Mouse (Mus musculus): ENCODE data around the gene Inpp5e. TPM values are rescaled to one million over a fixed set of nuclear protein-coding genes. Genes with fewer than 3 reads are reported as not detected.

Inpp5e gene
- polyA plus RNA-seq, 2 experiments = 4.1 to 6.9 TPM

GRCm38 (mm10) chr2:26438373-26438772, 29.4 kb upstream of the Inpp5e start:
- TF ChIP-seq EP300 (IDR thresholded peaks at IDR 0.05; ENCODE audit: low read depth) = no peak
- TF ChIP-seq CTCF (IDR thresholded peaks at IDR 0.05; ENCODE audit: low read depth) = no peak

GRCm38 (mm10) chr2:26437221-26437620, 28.2 kb upstream of the Inpp5e start:
- no peak overlapping the region for H3K27ac ChIP-seq
- H3K36me3 ChIP-seq (replicated peaks; ENCODE audit: control insufficient read depth, insufficient read depth, low read depth) = peaks cover 21% of the 10 kb centered on the region

More at GRCm38 (mm10) chr2:26438373-26438772, 29.4 kb upstream of the Inpp5e start:
- 0 out of 4 replicates have a peak, but pooled peaks cover under 1 to 4% of the 10 kb centered on the region in 2 experiments for H3K4me1 ChIP-seq (replicated peaks; ENCODE audit: control insufficient read depth in 2 of 2, insufficient read depth in 2 of 2, low read length in 1 of 2)
- WGBS (ENCODE audit: insufficient replicate concordance) = 80% methylated on average over 7 of the region's 7 CpGs
- ATAC-seq (ENCODE audit: insufficient read depth) (no peak), DNase-seq (ENCODE audit: low read depth in 3 of 3, low spot score in 3 of 3) (no peak)
- H3K4me3 ChIP-seq (ENCODE audit: insufficient read depth in 1 of 2, low read depth in 2 of 2, low read length in 2 of 2) = no peak overlapping the region
- H3K4me2 ChIP-seq (ENCODE audit: low read depth) = no peak overlapping the region
- H3K27me3 ChIP-seq (ENCODE audit: control insufficient read depth, insufficient read depth, low read length) = no peaks in the 10 kb centered on the region
- H3K36me3 ChIP-seq (replicated peaks; ENCODE audit: control insufficient read depth, insufficient read depth, low read depth) = peaks cover 17% of the 10 kb centered on the region
- no peak overlapping the region for H3K27ac ChIP-seq
- H3K9me3 ChIP-seq (ENCODE audit: control insufficient read depth, low read length) = no peaks in the 10 kb centered on the region
- H3K9ac ChIP-seq (replicated peaks) = no peak overlapping the region

GRCm38 (mm10) chr2:26434791-26435572, 26.0 kb upstream of the Inpp5e start:
- no peak overlapping the region for H3K4me3 ChIP-seq (ENCODE audit: insufficient read depth in 1 of 2, low read depth in 2 of 2, low read length in 2 of 2)
- no peaks in the 10 kb centered on the region for H3K27me3 ChIP-seq (ENCODE audit: control insufficient read depth, insufficient read depth, low read length)
- no peak overlapping the region for H3K9ac ChIP-seq (replicated peaks)
- WGBS (ENCODE audit: insufficient replicate concordance) = 70% methylated on average over 7 of the region's 7 CpGs
- DNase-seq (ENCODE audit: low read depth in 3 of 3, low spot score in 3 of 3) = peak in 1 of 3 experiments; percentile 16
- H3K4me1 ChIP-seq (replicated peaks; ENCODE audit: control insufficient read depth in 2 of 2, insufficient read depth in 2 of 2, low read length in 1 of 2) = 0 out of 4 replicates have a peak, but pooled peaks cover 0 to 4% of the 10 kb centered on the region in 2 experiments
- ATAC-seq (ENCODE audit: insufficient read depth) = peak; percentile 71
- H3K4me2 ChIP-seq (ENCODE audit: low read depth) = no peak overlapping the region
- H3K9me3 ChIP-seq (ENCODE audit: control insufficient read depth, low read length) = no peaks in the 10 kb centered on the region
- H3K36me3 ChIP-seq (replicated peaks; ENCODE audit: control insufficient read depth, insufficient read depth, low read depth) = peaks cover 22% of the 10 kb centered on the region
- TF ChIP-seq EP300 (IDR thresholded peaks at IDR 0.05; ENCODE audit: low read depth) = no peak
- TF ChIP-seq CTCF (IDR thresholded peaks at IDR 0.05; ENCODE audit: low read depth) = no peak
- no peak overlapping the region for H3K27ac ChIP-seq

More at GRCm38 (mm10) chr2:26437221-26437620, 28.2 kb upstream of the Inpp5e start:
- TF ChIP-seq CTCF (IDR thresholded peaks at IDR 0.05; ENCODE audit: low read depth) = no peak
- TF ChIP-seq EP300 (IDR thresholded peaks at IDR 0.05; ENCODE audit: low read depth) = no peak
- Histone ChIP-seq H3K9ac (replicated peaks) (no peak overlapping the region), H3K9me3 (ENCODE audit: control insufficient read depth, low read length) (no peaks in the 10 kb centered on the region), H3K4me1 (replicated peaks; ENCODE audit: control insufficient read depth in 2 of 2, insufficient read depth in 2 of 2, low read length in 1 of 2) (0 out of 4 replicates have a peak, but pooled peaks cover 0 to 4% of the 10 kb centered on the region in 2 experiments), H3K27me3 (ENCODE audit: control insufficient read depth, insufficient read depth, low read length) (no peaks in the 10 kb centered on the region), H3K4me3 (ENCODE audit: insufficient read depth in 1 of 2, low read depth in 2 of 2, low read length in 2 of 2) (no peak overlapping the region), H3K4me2 (ENCODE audit: low read depth) (0 out of 2 replicates have a peak overlapping the region, but pooled peaks have one; percentile 11)
- 67% methylated on average over 4 of the region's 4 CpGs for WGBS (ENCODE audit: insufficient replicate concordance)
- no peak for DNase-seq (ENCODE audit: low read depth in 3 of 3, low spot score in 3 of 3)
- ATAC-seq (ENCODE audit: insufficient read depth) = no peak

- H3K4me1 ChIP-seq (replicated peaks; ENCODE audit: control insufficient read depth in 2 of 2, insufficient read depth in 2 of 2, low read length in 1 of 2) = no peaks in the 10 kb centered on the region
- DNase-seq (ENCODE audit: low read depth in 3 of 3, low spot score in 3 of 3) = no peak
- H3K9me3 ChIP-seq (ENCODE audit: control insufficient read depth, low read length) = no peaks in the 10 kb centered on the region
- no peak overlapping the region for H3K9ac ChIP-seq (replicated peaks)
- H3K36me3 ChIP-seq (replicated peaks; ENCODE audit: control insufficient read depth, insufficient read depth, low read depth) = peaks cover 17% of the 10 kb centered on the region
- no peaks in the 10 kb centered on the region for H3K27me3 ChIP-seq (ENCODE audit: control insufficient read depth, insufficient read depth, low read length)
- no peak for ATAC-seq (ENCODE audit: insufficient read depth)
- H3K4me3 ChIP-seq (ENCODE audit: insufficient read depth in 1 of 2, low read depth in 2 of 2, low read length in 2 of 2) = no peak overlapping the region
- 84% methylated on average over 5 of the region's 5 CpGs for WGBS (ENCODE audit: insufficient replicate concordance)
- no peak for TF ChIP-seq EP300 (IDR thresholded peaks at IDR 0.05; ENCODE audit: low read depth)
- TF ChIP-seq CTCF (IDR thresholded peaks at IDR 0.05; ENCODE audit: low read depth) = no peak
- H3K27ac ChIP-seq = no peak overlapping the region
- H3K4me2 ChIP-seq (ENCODE audit: low read depth) = no peak overlapping the region
These were observed 20.8 kb upstream of the Inpp5e start for GRCm38 (mm10) chr2:26429851-26430250.

GRCm38 (mm10) chr2:26424541-26424940, 15.5 kb upstream of the Inpp5e start:
- DNase-seq (ENCODE audit: low read depth in 3 of 3, low spot score in 3 of 3) (no peak), ATAC-seq (ENCODE audit: insufficient read depth) (no peak)
- H3K4me3 ChIP-seq (ENCODE audit: insufficient read depth in 1 of 2, low read depth in 2 of 2, low read length in 2 of 2) = no peak overlapping the region
- H3K27me3 ChIP-seq (ENCODE audit: control insufficient read depth, insufficient read depth, low read length) = no peaks in the 10 kb centered on the region
- no peaks in the 10 kb centered on the region for H3K9me3 ChIP-seq (ENCODE audit: control insufficient read depth, low read length)
- TF ChIP-seq CTCF (IDR thresholded peaks at IDR 0.05; ENCODE audit: low read depth) = no peak
- no peak for TF ChIP-seq EP300 (IDR thresholded peaks at IDR 0.05; ENCODE audit: low read depth)
- H3K36me3 ChIP-seq (replicated peaks; ENCODE audit: control insufficient read depth, insufficient read depth, low read depth) = peaks cover 28% of the 10 kb centered on the region
- no peak overlapping the region for H3K27ac ChIP-seq
- no peaks in the 10 kb centered on the region for H3K4me1 ChIP-seq (replicated peaks; ENCODE audit: control insufficient read depth in 2 of 2, insufficient read depth in 2 of 2, low read length in 1 of 2)
- 73% methylated on average over 2 of the region's 2 CpGs for WGBS (ENCODE audit: insufficient replicate concordance)
- H3K9ac ChIP-seq (replicated peaks) = no peak overlapping the region
- no peak overlapping the region for H3K4me2 ChIP-seq (ENCODE audit: low read depth)

Measured in liver, embryonic 14.5 days (tissue).